Mouse (Mus musculus): Measurements from ENCODE around the gene Vmn2r83. TPM values are rescaled to one million over a fixed set of nuclear protein-coding genes. Genes with fewer than 3 reads are reported as not detected.

Vmn2r83 gene
- polyA plus RNA-seq, 1 experiment from 2014 or later = not detected

DNA sequence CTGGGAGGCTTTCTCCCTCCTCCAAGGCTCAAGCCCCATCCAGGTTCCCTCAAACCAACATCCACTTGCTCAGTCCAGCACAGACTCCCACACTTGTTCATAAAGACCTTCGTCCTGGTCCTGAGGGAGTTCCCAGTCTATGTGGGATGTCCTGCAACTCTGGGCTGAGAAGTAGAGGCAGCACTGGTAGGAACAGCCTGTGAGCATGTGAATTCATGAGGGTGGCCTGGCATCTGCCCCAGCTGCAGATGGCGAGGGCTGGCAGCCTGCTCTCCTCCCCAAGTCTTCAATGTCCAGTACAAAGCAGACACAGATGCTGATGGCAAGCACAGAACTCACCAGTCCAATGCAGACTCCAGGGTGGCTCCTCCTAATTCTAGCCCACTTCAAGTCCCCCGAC lies 69.8 kb downstream of the Vmn2r83 start:
- no peak overlapping the region for H3K4me2 ChIP-seq
- H3K9ac ChIP-seq (replicated peaks) = no peak overlapping the region
- no peaks in the 10 kb centered on the region for H3K9me3 ChIP-seq
- no peak for ATAC-seq (ENCODE audit: insufficient number of reproducible peaks, insufficient read depth, low FRiP score, low TSS enrichment, low read depth)
- peaks cover 9% of the 10 kb centered on the region; the same call in 1 of the 2 replicates for H3K27me3 ChIP-seq
- peaks cover 60% of the 10 kb centered on the region for H3K36me3 ChIP-seq
- no peak overlapping the region for H3K27ac ChIP-seq
- 94% methylated on average over 3 of the region's 3 CpGs for WGBS
- H3K4me3 ChIP-seq (replicated peaks) = no peak overlapping the region
- no peaks in the 10 kb centered on the region; the same call in 1 of the 2 replicates for H3K4me1 ChIP-seq (replicated peaks)

- no peak overlapping the region for H3K27ac ChIP-seq
- no peaks in the 10 kb centered on the region; the same call in 1 of the 2 replicates for H3K4me1 ChIP-seq (replicated peaks)
- peaks cover 9% of the 10 kb centered on the region; the same call in 1 of the 2 replicates for H3K27me3 ChIP-seq
- 74% methylated on average over 4 of the region's 4 CpGs for WGBS
- H3K4me3 ChIP-seq (replicated peaks) = no peak overlapping the region
- H3K36me3 ChIP-seq = peaks cover 65% of the 10 kb centered on the region
- no peak overlapping the region for H3K4me2 ChIP-seq
- H3K9me3 ChIP-seq = no peaks in the 10 kb centered on the region
- ATAC-seq (ENCODE audit: insufficient number of reproducible peaks, insufficient read depth, low FRiP score, low TSS enrichment, low read depth) = no peak
- no peak overlapping the region for H3K9ac ChIP-seq (replicated peaks)
Measured at GRCm38 (mm10) chr10:79538873-79539272, 70.3 kb downstream of the Vmn2r83 start.

DNA sequence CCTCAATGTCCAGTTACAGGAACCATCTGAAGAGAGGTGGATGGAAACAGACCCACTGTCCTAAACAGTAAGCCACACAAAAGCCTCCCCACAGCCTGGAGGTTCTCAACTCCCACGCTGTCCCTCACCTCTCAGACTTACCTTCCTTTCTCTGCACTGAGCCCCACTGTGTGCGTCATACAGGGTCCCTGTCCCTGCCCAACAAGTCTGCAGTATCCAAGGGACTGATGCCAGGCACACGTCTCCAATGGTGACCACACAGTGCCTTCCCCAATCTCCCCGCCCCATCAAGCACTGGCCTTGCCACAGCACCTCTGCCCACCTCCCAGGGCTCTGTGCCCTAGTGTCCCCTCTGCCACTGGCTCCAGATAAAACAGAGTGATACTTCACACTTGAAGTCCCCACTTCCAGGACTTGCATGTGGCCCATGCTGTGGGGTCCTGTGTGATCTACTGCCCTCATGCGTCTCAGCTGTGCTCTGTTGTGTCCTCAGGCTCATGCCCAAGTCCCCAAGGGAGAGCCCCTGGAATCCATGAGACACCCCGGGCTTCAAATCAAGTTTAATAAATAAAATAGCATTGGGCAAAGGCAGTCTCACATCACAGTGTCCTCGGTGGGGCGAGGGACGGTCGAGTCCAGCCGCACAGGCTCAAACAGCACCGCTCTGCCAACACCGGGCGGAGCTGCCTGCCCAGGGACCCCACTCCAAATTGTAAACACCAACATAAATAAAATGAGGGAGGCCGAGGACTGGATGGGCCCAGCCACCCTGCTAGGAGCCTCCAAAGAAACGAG lies 71.4 kb downstream of the Vmn2r83 start:
- no peak overlapping the region for H3K4me2 ChIP-seq
- ATAC-seq (ENCODE audit: insufficient number of reproducible peaks, insufficient read depth, low FRiP score, low TSS enrichment, low read depth) = no peak
- H3K27me3 ChIP-seq = peaks cover 3% of the 10 kb centered on the region; the same call in 1 of the 2 replicates
- no peak overlapping the region for H3K4me3 ChIP-seq (replicated peaks)
- H3K36me3 ChIP-seq = peaks cover 76% of the 10 kb centered on the region
- no peaks in the 10 kb centered on the region for H3K9me3 ChIP-seq
- no peak overlapping the region for H3K27ac ChIP-seq
- no peaks in the 10 kb centered on the region for H3K4me1 ChIP-seq (replicated peaks)
- H3K9ac ChIP-seq (replicated peaks) = no peak overlapping the region
- 93% methylated on average over 16 of the region's 16 CpGs for WGBS

DNA sequence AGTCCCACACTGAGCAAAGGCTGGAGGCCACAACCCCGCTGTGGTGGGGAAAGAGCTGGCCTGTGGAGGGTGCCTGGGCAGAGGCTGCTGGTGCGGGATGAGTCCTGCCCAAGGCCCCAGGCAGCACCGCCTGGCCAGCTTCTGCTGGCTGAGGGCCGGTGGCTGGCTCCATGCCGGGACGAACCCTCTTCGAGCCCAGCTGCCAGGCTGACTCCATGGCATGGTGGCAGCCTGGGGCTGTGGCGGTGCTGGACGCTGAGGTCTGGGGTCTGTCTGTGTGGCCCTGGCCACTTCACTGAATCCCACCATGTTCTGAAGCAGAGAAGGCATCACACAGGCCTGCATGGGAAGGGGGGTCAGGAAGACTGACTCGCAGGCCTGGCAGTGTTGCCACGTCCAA lies 72.2 kb downstream of the Vmn2r83 start:
- H3K9ac ChIP-seq (replicated peaks) = no peak overlapping the region
- H3K9me3 ChIP-seq = no peaks in the 10 kb centered on the region
- no peaks in the 10 kb centered on the region for H3K4me1 ChIP-seq (replicated peaks)
- no peak overlapping the region for H3K27ac ChIP-seq
- ATAC-seq (ENCODE audit: insufficient number of reproducible peaks, insufficient read depth, low FRiP score, low TSS enrichment, low read depth) = no peak
- H3K4me3 ChIP-seq (replicated peaks) = no peak overlapping the region
- WGBS = 91% methylated on average over 11 of the region's 11 CpGs
- H3K4me2 ChIP-seq = no peak overlapping the region
- H3K36me3 ChIP-seq = peaks cover 84% of the 10 kb centered on the region
- H3K27me3 ChIP-seq = no peaks in the 10 kb centered on the region

- no peak for ATAC-seq (ENCODE audit: insufficient number of reproducible peaks, insufficient read depth, low FRiP score, low TSS enrichment, low read depth)
- H3K36me3 ChIP-seq = peaks cover 92% of the 10 kb centered on the region
- H3K27ac ChIP-seq = no peak overlapping the region
- H3K4me2 ChIP-seq = no peak overlapping the region
- H3K4me3 ChIP-seq (replicated peaks) = no peak overlapping the region
- no peaks in the 10 kb centered on the region for H3K9me3 ChIP-seq
- no peak overlapping the region; the same call in 1 of the 2 replicates for H3K9ac ChIP-seq (replicated peaks)
- 83% methylated on average over 15 of the region's 15 CpGs for WGBS
- H3K4me1 ChIP-seq (replicated peaks) = no peaks in the 10 kb centered on the region
- no peaks in the 10 kb centered on the region for H3K27me3 ChIP-seq
Measured at GRCm38 (mm10) chr10:79541522-79541921, 73.0 kb downstream of the Vmn2r83 start.

GRCm38 (mm10) chr10:79542171-79542570 lies 73.6 kb downstream of the Vmn2r83 start:
- no peaks in the 10 kb centered on the region for H3K9me3 ChIP-seq
- H3K4me3 ChIP-seq (replicated peaks) = no peak overlapping the region
- H3K4me2 ChIP-seq = no peak overlapping the region
- WGBS = 93% methylated on average over 11 of the region's 11 CpGs
- peaks cover 97% of the 10 kb centered on the region for H3K36me3 ChIP-seq
- no peaks in the 10 kb centered on the region for H3K4me1 ChIP-seq (replicated peaks)
- no peak overlapping the region for H3K27ac ChIP-seq
- H3K27me3 ChIP-seq = no peaks in the 10 kb centered on the region
- ATAC-seq (ENCODE audit: insufficient number of reproducible peaks, insufficient read depth, low FRiP score, low TSS enrichment, low read depth) = no peak
- no peak overlapping the region for H3K9ac ChIP-seq (replicated peaks)

Small RNA genes within 50 kb of the gene (microRNA-seq; reads per million reads assigned to microRNA genes)
- gene Mir6909 = not detected

Other genes with a start within 250 kb of the Vmn2r83 start
- not detected in 2 replicates for gene Vmn2r81, start 221.0 kb upstream of the Vmn2r83 start, polyA plus RNA-seq (2016; fragmentation: Nextera tagmentation; extraction: Ambion mirVana)
- gene Vmn2r82, start 112.2 kb upstream of the Vmn2r83 start, polyA plus RNA-seq (2016; fragmentation: Nextera tagmentation; extraction: Ambion mirVana) = not detected in 2 replicates
- 20.4 and 21.2 TPM in 2 replicates for gene Plpp2, start 65.1 kb downstream of the Vmn2r83 start, polyA plus RNA-seq (2016; fragmentation: Nextera tagmentation; extraction: Ambion mirVana)
- gene Mier2, start 86.5 kb downstream of the Vmn2r83 start, polyA plus RNA-seq (2016; fragmentation: Nextera tagmentation; extraction: Ambion mirVana) = 74.8 and 78.1 TPM in 2 replicates
- not detected in 2 replicates for gene Theg, start 118.6 kb downstream of the Vmn2r83 start, polyA plus RNA-seq (2016; fragmentation: Nextera tagmentation; extraction: Ambion mirVana)
- gene C2cd4c, start 145.3 kb downstream of the Vmn2r83 start, polyA plus RNA-seq (2016; fragmentation: Nextera tagmentation; extraction: Ambion mirVana) = not detected in 2 replicates
- 12.0 and 12.2 TPM in 2 replicates for gene Shc2, start 169.2 kb downstream of the Vmn2r83 start, polyA plus RNA-seq (2016; fragmentation: Nextera tagmentation; extraction: Ambion mirVana)
- not detected in 2 replicates for gene Odf3l2, start 177.0 kb downstream of the Vmn2r83 start, polyA plus RNA-seq (2016; fragmentation: Nextera tagmentation; extraction: Ambion mirVana)
- 7.1 and 7.2 TPM in 2 replicates for gene Madcam1, start 195.8 kb downstream of the Vmn2r83 start, polyA plus RNA-seq (2016; fragmentation: Nextera tagmentation; extraction: Ambion mirVana)
- 57.6 and 63.1 TPM in 2 replicates for gene Tpgs1, start 200.6 kb downstream of the Vmn2r83 start, polyA plus RNA-seq (2016; fragmentation: Nextera tagmentation; extraction: Ambion mirVana)
- 139 and 149 TPM in 2 replicates for gene Cdc34, start 213.5 kb downstream of the Vmn2r83 start, polyA plus RNA-seq (2016; fragmentation: Nextera tagmentation; extraction: Ambion mirVana)
- gene Gzmm, start 220.3 kb downstream of the Vmn2r83 start, polyA plus RNA-seq (2016; fragmentation: Nextera tagmentation; extraction: Ambion mirVana) = 0.74 and 1.2 TPM in 2 replicates
- gene Bsg, start 235.8 kb downstream of the Vmn2r83 start, polyA plus RNA-seq (2016; fragmentation: Nextera tagmentation; extraction: Ambion mirVana) = 676 and 680 TPM in 2 replicates
- gene Hcn2, start 247.9 kb downstream of the Vmn2r83 start, polyA plus RNA-seq (2016; fragmentation: Nextera tagmentation; extraction: Ambion mirVana) = 0.15 TPM in 1 of 2 replicates, not detected in the other